Mouse (Mus musculus) midbrain, embryonic 12.5 days (tissue): ENCODE data around the gene Immp2l. TPM values are rescaled to one million over a fixed set of nuclear protein-coding genes. Genes with fewer than 3 reads are reported as not detected.

ENCODE experiments used
- ATAC-seq: fragments of 200-750 bp; cut with Nextera tagmentation; 2 replicates; pipeline ENCODE4 v1.8.0; 2017; ENCODE audit warnings: low read depth, moderate TSS enrichment, moderate library complexity; ENCODE audit not compliant: low FRiP score
- H3K27ac ChIP-seq: fragments of 300-500 bp; sonication (generic); replicated peaks from 2 replicates; pipeline ENCODE4 v1.5.1; 2016; ENCODE audit warnings: mild to moderate bottlenecking
- H3K27me3 ChIP-seq: fragments of 300-500 bp; sonication (generic); 2 replicates; pipeline ENCODE4 v1.6.1; 2016; ENCODE audit warnings: mild to moderate bottlenecking
- H3K36me3 ChIP-seq: fragments of 300-500 bp; sonication (generic); 2 replicates; pipeline ENCODE4 v1.6.1; 2016
- H3K4me1 ChIP-seq: fragments of 300-500 bp; sonication (generic); 2 replicates; pipeline ENCODE4 v1.6.1; 2016
- H3K4me2 ChIP-seq: fragments of 300-500 bp; sonication (generic); replicated peaks from 2 replicates; pipeline ENCODE4 v1.6.1; 2016; ENCODE audit warnings: mild to moderate bottlenecking, moderate library complexity
- H3K4me3 ChIP-seq: fragments of 300-500 bp; sonication (generic); 2 replicates; pipeline ENCODE4 v1.5.1; 2016; ENCODE audit warnings: mild to moderate bottlenecking
- H3K9ac ChIP-seq: fragments of 300-500 bp; sonication (generic); replicated peaks from 2 replicates; pipeline ENCODE4 v1.6.1; 2016; ENCODE audit warnings: mild to moderate bottlenecking, moderate library complexity
- H3K9me3 ChIP-seq: fragments of 300-500 bp; sonication (generic); 2 replicates; pipeline ENCODE4 v1.6.1; 2016; ENCODE audit warnings: mild to moderate bottlenecking
- WGBS: fragments of 180-500 bp; shearing (Covaris S2); methylation state at CpG from one replicate; pipeline ENCODE4 v1.1.7; 2016; 5-methylcytosine and 5-hydroxymethylcytosine counted together
- polyA plus RNA-seq: library from polyadenylated mRNA; unstranded; fragments of >200 nt; fragmentation: Nextera tagmentation; extraction: Ambion mirVana; gene quantifications from 2 replicates; pipeline ENCODE4 v1.2.1, GENCODE M21; 2016

Immp2l gene
- polyA plus RNA-seq, 1 experiment from 2014 or later: 10.7 TPM

DNA sequence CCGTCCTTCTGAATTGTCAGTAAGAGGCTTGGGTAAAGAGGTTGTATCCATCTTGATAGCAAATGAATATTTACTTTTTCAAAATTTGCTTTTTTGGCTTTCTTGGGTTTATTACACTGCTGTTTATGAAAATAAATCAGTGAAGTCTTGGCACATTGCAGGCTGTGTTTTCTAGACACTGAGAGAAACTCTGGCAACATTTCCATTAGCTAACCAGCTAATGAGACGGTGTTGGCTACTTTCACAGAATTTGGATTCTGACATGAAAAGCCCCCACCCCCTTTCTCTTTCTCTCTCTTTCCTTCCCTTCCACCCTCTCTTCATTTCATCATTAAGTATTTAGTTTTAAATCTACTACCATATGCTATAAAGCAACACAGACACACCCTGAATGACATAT lies 496.4 kb downstream of the Immp2l start:
- no peak for ATAC-seq
- 89% methylated on average over 2 of the region's 2 CpGs for WGBS

GRCm38 (mm10) chr12:41521671-41522070 lies 497.8 kb downstream of the Immp2l start:
- no peak overlapping the region for H3K27ac ChIP-seq
- 98% methylated on average over 2 of the region's 2 CpGs for WGBS
- ATAC-seq: no peak
- H3K9me3 ChIP-seq: no peaks in the 10 kb centered on the region
- no peaks in the 10 kb centered on the region for H3K27me3 ChIP-seq
- no peak overlapping the region for H3K4me2 ChIP-seq
- peaks cover 2% of the 10 kb centered on the region; the same call in 1 of the 2 replicates for H3K4me1 ChIP-seq
- H3K36me3 ChIP-seq: no peaks in the 10 kb centered on the region
- no peak overlapping the region for H3K9ac ChIP-seq
- no peak overlapping the region for H3K4me3 ChIP-seq

More for the DNA sequence above, 496.4 kb downstream of the Immp2l start:
- H3K4me2 ChIP-seq: no peak overlapping the region
- H3K27ac ChIP-seq: no peak overlapping the region
- no peaks in the 10 kb centered on the region for H3K4me1 ChIP-seq
- no peaks in the 10 kb centered on the region for H3K36me3 ChIP-seq
- H3K9me3 ChIP-seq: no peaks in the 10 kb centered on the region
- H3K27me3 ChIP-seq: no peaks in the 10 kb centered on the region
- H3K9ac ChIP-seq: no peak overlapping the region
- no peak overlapping the region for H3K4me3 ChIP-seq

GRCm38 (mm10) chr12:41526688-41527087 lies 502.8 kb downstream of the Immp2l start:
- peaks cover 2% of the 10 kb centered on the region; the same call in 1 of the 2 replicates for H3K4me1 ChIP-seq
- no peak overlapping the region for H3K9ac ChIP-seq
- H3K4me3 ChIP-seq: no peak overlapping the region
- H3K9me3 ChIP-seq: no peaks in the 10 kb centered on the region
- no peaks in the 10 kb centered on the region for H3K36me3 ChIP-seq
- H3K27ac ChIP-seq: no peak overlapping the region
- no peak overlapping the region for H3K4me2 ChIP-seq
- no peaks in the 10 kb centered on the region for H3K27me3 ChIP-seq
- 25% methylated on average over 2 of the region's 2 CpGs for WGBS
- ATAC-seq: no peak

DNA sequence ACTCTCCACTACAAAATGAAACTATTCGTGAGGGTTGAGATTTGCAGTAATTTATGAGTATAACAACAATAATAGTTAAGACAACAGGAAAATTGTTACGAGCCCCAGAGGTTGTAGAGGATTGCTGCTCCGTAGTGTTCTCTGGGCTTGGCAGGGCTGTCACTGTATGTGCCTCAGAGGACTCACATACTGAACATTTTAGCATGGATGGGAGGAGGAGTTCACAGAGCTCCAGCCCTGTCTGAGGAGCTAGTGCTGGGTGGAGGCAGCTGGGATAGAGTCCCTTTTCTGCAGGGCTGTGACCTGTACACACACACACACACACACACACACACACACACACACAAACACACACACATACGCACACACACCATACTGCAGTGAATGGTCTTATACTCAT lies 504.5 kb downstream of the Immp2l start:
- Histone ChIP-seq H3K4me2 (no peak overlapping the region), H3K4me1 (peaks cover 2% of the 10 kb centered on the region; the same call in 1 of the 2 replicates), H3K9ac (no peak overlapping the region), H3K27me3 (no peaks in the 10 kb centered on the region), H3K27ac (no peak overlapping the region), H3K36me3 (no peaks in the 10 kb centered on the region), H3K4me3 (no peak overlapping the region), H3K9me3 (no peaks in the 10 kb centered on the region)
- 86% methylated on average over 4 of the region's 4 CpGs for WGBS
- no peak for ATAC-seq

DNA sequence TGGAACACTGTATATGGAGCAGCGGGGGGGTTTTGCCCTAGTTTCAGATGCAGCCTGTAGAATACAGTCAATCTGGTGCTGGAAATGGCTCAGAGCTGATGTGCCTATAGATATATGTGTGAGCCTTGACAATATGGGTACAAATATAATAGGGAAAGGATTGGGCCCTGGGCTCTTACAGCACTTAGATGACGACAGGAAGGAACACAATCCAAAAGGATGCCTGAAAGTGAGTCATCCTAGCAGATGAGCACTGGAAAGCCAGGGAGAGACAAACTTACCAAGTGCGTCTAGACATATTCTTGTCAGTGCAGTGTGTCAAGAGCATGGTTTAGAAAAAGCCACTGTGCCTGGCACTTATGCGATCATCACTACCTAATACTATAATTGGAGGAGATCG lies 516.1 kb downstream of the Immp2l start:
- 86% methylated on average over 5 of the region's 5 CpGs for WGBS
- Histone ChIP-seq H3K9me3 (no peaks in the 10 kb centered on the region), H3K9ac (no peak overlapping the region), H3K36me3 (no peaks in the 10 kb centered on the region), H3K4me3 (no peak overlapping the region), H3K27me3 (no peaks in the 10 kb centered on the region), H3K4me1 (no peaks in the 10 kb centered on the region), H3K27ac (no peak overlapping the region), H3K4me2 (no peak overlapping the region)
- ATAC-seq: no peak

GRCm38 (mm10) chr12:41551578-41551977 lies 527.7 kb downstream of the Immp2l start:
- 91% methylated on average over 4 of the region's 4 CpGs for WGBS

GRCm38 (mm10) chr12:41557832-41558231 lies 533.9 kb downstream of the Immp2l start:
- Histone ChIP-seq H3K9me3 (no peaks in the 10 kb centered on the region), H3K4me2 (no peak overlapping the region), H3K27me3 (no peaks in the 10 kb centered on the region), H3K36me3 (no peaks in the 10 kb centered on the region), H3K27ac (no peak overlapping the region), H3K4me3 (no peak overlapping the region), H3K9ac (no peak overlapping the region), H3K4me1 (peaks cover 18% of the 10 kb centered on the region; the same call in 1 of the 2 replicates)
- whole genome bisulfite sequencing: 48% methylated on average over 3 of the region's 3 CpGs
- no peak for ATAC-seq

More at GRCm38 (mm10) chr12:41551578-41551977, 527.7 kb downstream of the Immp2l start:
- Histone ChIP-seq H3K27me3 (no peaks in the 10 kb centered on the region), H3K36me3 (no peaks in the 10 kb centered on the region), H3K9me3 (no peaks in the 10 kb centered on the region), H3K9ac (no peak overlapping the region), H3K4me3 (no peak overlapping the region), H3K27ac (no peak overlapping the region), H3K4me2 (no peak overlapping the region), H3K4me1 (no peaks in the 10 kb centered on the region)
- no peak for ATAC-seq

- Histone ChIP-seq H3K27me3 (peaks cover 3% of the 10 kb centered on the region; the same call in 1 of the 2 replicates), H3K4me1 (peaks cover 18% of the 10 kb centered on the region; the same call in 1 of the 2 replicates), H3K4me3 (no peak overlapping the region), H3K9ac (no peak overlapping the region), H3K36me3 (no peaks in the 10 kb centered on the region), H3K9me3 (no peaks in the 10 kb centered on the region), H3K27ac (no peak overlapping the region), H3K4me2 (no peak overlapping the region)
- WGBS: 10% methylated on average over 5 of the region's 5 CpGs
- ATAC-seq: peak; percentile 81
These were observed 535.3 kb downstream of the Immp2l start for GRCm38 (mm10) chr12:41558956-41559735.

DNA sequence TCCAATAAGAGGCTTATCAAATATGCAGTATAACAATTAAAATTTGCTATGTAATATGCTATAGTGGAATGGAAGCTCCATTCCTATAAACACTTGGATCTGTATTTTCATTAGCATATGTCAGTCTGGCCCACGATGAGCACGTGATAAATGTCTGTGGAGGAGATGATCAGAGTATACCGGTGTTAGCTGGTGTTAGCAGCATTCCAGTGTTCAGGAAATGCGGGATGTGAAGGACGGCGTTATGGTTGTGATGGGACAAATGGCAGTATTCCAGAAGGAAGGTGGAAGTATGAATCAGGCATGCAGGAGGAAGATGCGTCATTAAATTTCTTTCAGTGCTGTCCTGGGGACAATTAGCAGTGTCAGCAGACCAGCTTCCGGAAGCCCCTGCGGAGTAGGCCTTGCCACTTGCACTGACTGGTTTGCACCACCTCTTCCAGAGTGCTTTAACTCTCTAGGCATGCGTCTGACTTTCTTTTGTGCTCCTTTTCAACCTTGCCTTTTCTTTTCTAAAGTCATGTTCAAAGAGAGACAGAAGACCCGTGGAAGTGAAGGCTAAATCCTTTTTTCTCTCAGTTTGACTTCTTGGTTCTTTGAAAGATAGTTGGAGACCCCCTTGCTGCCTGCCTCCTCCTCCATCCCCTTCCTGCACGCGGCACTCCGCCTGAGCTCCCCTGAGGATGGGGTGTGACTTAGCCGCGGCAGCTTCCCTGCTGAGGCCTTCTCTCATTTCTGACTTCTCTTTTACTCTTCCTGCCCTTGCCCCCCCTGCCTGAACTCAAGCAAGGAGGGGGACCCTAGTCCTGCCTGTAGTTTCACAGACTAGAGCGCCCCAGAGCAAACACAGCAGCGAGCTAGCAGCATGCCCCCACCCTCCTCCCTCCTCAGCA lies 541.9 kb downstream of the Immp2l start:
- Histone ChIP-seq H3K4me3 (0 out of 2 replicates have a peak overlapping the region, but pooled peaks have one; percentile 12), H3K4me2 (peak overlapping the region; percentile 46), H3K4me1 (peaks cover 10% of the 10 kb centered on the region), H3K36me3 (no peaks in the 10 kb centered on the region), H3K27me3 (peaks cover 3% of the 10 kb centered on the region; the same call in 1 of the 2 replicates), H3K9me3 (no peaks in the 10 kb centered on the region), H3K27ac (no peak overlapping the region), H3K9ac (no peak overlapping the region)
- ATAC-seq: peak; percentile 80
- 18% methylated on average over 18 of the region's 18 CpGs for WGBS

- H3K27ac ChIP-seq: no peak overlapping the region
- H3K9ac ChIP-seq: no peak overlapping the region
- 44% methylated on average over 1 of the region's 1 CpGs for WGBS
- no peaks in the 10 kb centered on the region for H3K36me3 ChIP-seq
- H3K4me3 ChIP-seq: 0 out of 2 replicates have a peak overlapping the region, but pooled peaks have one; percentile 12
- peaks cover 10% of the 10 kb centered on the region for H3K4me1 ChIP-seq
- ATAC-seq: no peak; the same call in 1 of the 2 replicates
- no peaks in the 10 kb centered on the region for H3K9me3 ChIP-seq
- H3K4me2 ChIP-seq: peak overlapping the region; percentile 46
- H3K27me3 ChIP-seq: peaks cover 3% of the 10 kb centered on the region; the same call in 1 of the 2 replicates
These were observed 542.5 kb downstream of the Immp2l start for GRCm38 (mm10) chr12:41566433-41566794.

GRCm38 (mm10) chr12:41573754-41574153 lies 549.9 kb downstream of the Immp2l start:
- Histone ChIP-seq H3K27me3 (no peaks in the 10 kb centered on the region), H3K4me3 (no peak overlapping the region), H3K36me3 (no peaks in the 10 kb centered on the region), H3K4me2 (no peak overlapping the region), H3K9me3 (no peaks in the 10 kb centered on the region), H3K9ac (no peak overlapping the region), H3K27ac (no peak overlapping the region), H3K4me1 (no peaks in the 10 kb centered on the region)
- ATAC-seq: no peak
- 54% methylated on average over 3 of the region's 3 CpGs for WGBS

DNA sequence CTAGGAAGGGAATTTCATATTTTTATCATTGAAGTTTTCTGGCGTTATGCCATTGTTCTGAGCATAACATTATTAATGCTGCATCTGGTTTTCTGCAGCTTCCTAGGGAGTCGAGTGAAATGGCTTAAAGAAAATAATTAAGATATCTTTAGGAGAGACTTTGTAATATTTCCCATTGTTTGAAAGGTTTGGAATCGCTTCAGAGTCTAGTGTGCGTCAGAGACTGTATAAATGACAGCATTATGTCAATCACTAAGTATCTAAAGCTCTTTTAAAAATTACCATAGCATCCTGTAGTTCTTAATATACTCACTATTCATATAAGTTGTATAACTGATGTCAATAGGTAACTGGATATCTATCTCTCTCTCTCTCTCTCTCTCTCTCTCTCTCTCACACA lies 551.3 kb downstream of the Immp2l start:
- Histone ChIP-seq H3K27me3 (no peaks in the 10 kb centered on the region), H3K9me3 (no peaks in the 10 kb centered on the region), H3K27ac (no peak overlapping the region), H3K36me3 (no peaks in the 10 kb centered on the region), H3K9ac (no peak overlapping the region), H3K4me1 (no peaks in the 10 kb centered on the region), H3K4me2 (no peak overlapping the region), H3K4me3 (no peak overlapping the region)
- WGBS: 86% methylated on average over 4 of the region's 4 CpGs
- ATAC-seq: no peak
